Mouse (Mus musculus): ENCODE measurements around the gene Dnah11.

Gene Dnah11

GRCm38 (mm10) chr12:118094946-118095345 lies 103.9 kb downstream of the Dnah11 start:
- DNase-seq (ENCODE audit: low spot score in 2 of 2), result no peak

GRCm38 (mm10) chr12:118085291-118085690 lies 113.6 kb downstream of the Dnah11 start:
- no peak for DNase-seq (ENCODE audit: low spot score in 2 of 2)

- no peak for DNase-seq (ENCODE audit: low spot score in 2 of 2)
Measured at GRCm38 (mm10) chr12:118084806-118085205, 114.0 kb downstream of the Dnah11 start.

GRCm38 (mm10) chr12:118084134-118084533 lies 114.7 kb downstream of the Dnah11 start:
- no peak for DNase-seq (ENCODE audit: low spot score in 2 of 2)

GRCm38 (mm10) chr12:118080441-118080840 lies 118.4 kb downstream of the Dnah11 start:
- no peak for DNase-seq (ENCODE audit: low spot score in 2 of 2)

GRCm38 (mm10) chr12:118078434-118078989 lies 120.3 kb downstream of the Dnah11 start:
- no peak for DNase-seq (ENCODE audit: low spot score in 2 of 2)

GRCm38 (mm10) chr12:118076802-118077201 lies 122.0 kb downstream of the Dnah11 start:
- no peak for DNase-seq (ENCODE audit: low spot score in 2 of 2)

GRCm38 (mm10) chr12:118072181-118072872 lies 126.5 kb downstream of the Dnah11 start:
- no peak for DNase-seq (ENCODE audit: low spot score in 2 of 2)

GRCm38 (mm10) chr12:118071667-118072066 lies 127.2 kb downstream of the Dnah11 start:
- DNase-seq (ENCODE audit: low spot score in 2 of 2), result no peak

GRCm38 (mm10) chr12:118068785-118069184 lies 130.1 kb downstream of the Dnah11 start:
- no peak for DNase-seq (ENCODE audit: low spot score in 2 of 2)

- no peak for DNase-seq (ENCODE audit: low spot score in 2 of 2)
Measured at GRCm38 (mm10) chr12:118062343-118062742, 136.5 kb downstream of the Dnah11 start.

- no peak for DNase-seq (ENCODE audit: low spot score in 2 of 2)
Measured at GRCm38 (mm10) chr12:118056876-118057275, 142.0 kb downstream of the Dnah11 start.

GRCm38 (mm10) chr12:118045381-118045780 lies 153.5 kb downstream of the Dnah11 start:
- DNase-seq (ENCODE audit: low spot score in 2 of 2), result no peak

GRCm38 (mm10) chr12:118043130-118043647 lies 155.7 kb downstream of the Dnah11 start:
- no peak for DNase-seq (ENCODE audit: low spot score in 2 of 2)

GRCm38 (mm10) chr12:118042196-118042595 lies 156.6 kb downstream of the Dnah11 start:
- no peak for DNase-seq (ENCODE audit: low spot score in 2 of 2)

GRCm38 (mm10) chr12:118034990-118035389 lies 163.9 kb downstream of the Dnah11 start:
- DNase-seq (ENCODE audit: low spot score in 2 of 2), result no peak

GRCm38 (mm10) chr12:118025771-118026170 lies 173.1 kb downstream of the Dnah11 start:
- DNase-seq (ENCODE audit: low spot score in 2 of 2), result no peak

GRCm38 (mm10) chr12:118018936-118019335 lies 179.9 kb downstream of the Dnah11 start:
- DNase-seq (ENCODE audit: low spot score in 2 of 2), result no peak

- DNase-seq (ENCODE audit: low spot score in 2 of 2), result no peak
Measured at GRCm38 (mm10) chr12:118013872-118014271, 185.0 kb downstream of the Dnah11 start.

GRCm38 (mm10) chr12:118011921-118012320 lies 186.9 kb downstream of the Dnah11 start:
- no peak for DNase-seq (ENCODE audit: low spot score in 2 of 2)

GRCm38 (mm10) chr12:117994938-117995337 lies 203.9 kb downstream of the Dnah11 start:
- DNase-seq (ENCODE audit: low spot score in 2 of 2), result no peak

GRCm38 (mm10) chr12:117993499-117993898 lies 205.3 kb downstream of the Dnah11 start:
- peak; percentile 65 to 76 for DNase-seq (ENCODE audit: low spot score in 2 of 2)
